Mouse (Mus musculus): ENCODE measurements around the gene Ccdc47.

Gene Ccdc47

GRCm38 (mm10) chr11:106198277-106198676 is 17.9 kb downstream of the Ccdc47 start:
- DNase-seq (ENCODE audit: low spot score), result no peak

- no peak for DNase-seq (ENCODE audit: low spot score)
Observed at GRCm38 (mm10) chr11:106195341-106195740, 20.8 kb downstream of the Ccdc47 start.

GRCm38 (mm10) chr11:106194891-106195290 is 21.3 kb downstream of the Ccdc47 start:
- no peak for DNase-seq (ENCODE audit: low spot score)

DNA sequence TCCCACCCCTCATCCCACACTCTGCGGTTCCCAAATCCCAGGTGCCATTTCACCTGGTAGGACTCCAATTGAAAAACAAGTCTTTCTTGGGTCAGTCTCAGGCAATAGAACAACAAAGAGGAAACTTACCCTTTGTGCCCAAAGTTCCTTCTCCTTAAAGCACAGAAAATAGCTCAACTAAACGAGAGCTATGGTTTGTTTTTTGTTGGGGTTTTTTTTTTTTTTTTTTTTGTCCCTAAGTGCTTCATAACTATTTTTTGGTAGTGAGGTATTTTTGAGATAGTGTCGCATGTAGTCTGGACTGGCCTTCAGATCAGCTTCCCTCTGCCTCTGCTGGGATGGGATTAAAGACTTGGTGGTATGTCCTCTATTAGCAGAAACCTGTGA is 22.0 kb downstream of the Ccdc47 start:
- no peak for DNase-seq (ENCODE audit: low spot score)

- DNase-seq (ENCODE audit: low spot score), result peak; percentile 95
Observed at GRCm38 (mm10) chr11:106193371-106194154, 22.6 kb downstream of the Ccdc47 start.

GRCm38 (mm10) chr11:106192657-106193370 is 23.3 kb downstream of the Ccdc47 start:
- DNase-seq (ENCODE audit: low spot score), result no peak

DNA sequence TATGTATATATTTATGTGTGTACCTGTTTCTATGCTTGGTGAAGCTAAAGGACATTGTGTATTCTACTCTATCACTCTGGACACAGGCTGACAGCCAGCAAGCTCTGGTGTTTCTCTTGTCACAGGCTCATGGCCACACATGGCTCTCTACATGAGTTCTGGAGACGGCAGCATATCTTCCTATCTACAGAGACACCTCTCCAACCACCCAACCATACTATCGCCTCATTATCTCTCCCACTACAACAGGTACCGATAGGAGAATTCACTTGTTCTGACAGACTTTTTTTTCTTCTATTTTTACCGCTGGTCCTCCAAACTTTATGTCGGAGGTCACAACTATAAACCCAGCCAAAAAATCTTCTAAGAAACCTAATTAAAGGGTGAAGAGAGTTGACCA is 23.9 kb downstream of the Ccdc47 start:
- DNase-seq (ENCODE audit: low spot score), result no peak

DNA sequence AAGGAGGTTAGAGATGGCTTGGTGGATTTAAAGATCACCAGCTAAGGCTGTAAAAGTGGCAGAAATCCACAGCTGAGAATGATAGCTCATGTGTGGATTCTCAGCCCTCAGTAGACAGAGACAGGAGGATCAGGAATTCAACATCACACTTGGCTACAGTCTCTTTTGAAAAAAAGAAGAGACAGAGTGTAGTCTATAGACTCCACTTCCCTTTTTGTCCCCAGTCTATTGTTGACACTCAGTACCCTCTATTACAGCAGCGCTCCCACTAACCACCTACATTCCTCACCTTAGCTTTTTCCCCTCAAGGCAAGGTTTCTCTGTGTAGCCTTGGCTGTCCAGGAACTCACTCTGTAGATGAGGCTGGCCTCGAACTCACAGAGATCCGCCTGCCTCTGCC is 24.4 kb downstream of the Ccdc47 start:
- DNase-seq (ENCODE audit: low spot score), result no peak

DNA sequence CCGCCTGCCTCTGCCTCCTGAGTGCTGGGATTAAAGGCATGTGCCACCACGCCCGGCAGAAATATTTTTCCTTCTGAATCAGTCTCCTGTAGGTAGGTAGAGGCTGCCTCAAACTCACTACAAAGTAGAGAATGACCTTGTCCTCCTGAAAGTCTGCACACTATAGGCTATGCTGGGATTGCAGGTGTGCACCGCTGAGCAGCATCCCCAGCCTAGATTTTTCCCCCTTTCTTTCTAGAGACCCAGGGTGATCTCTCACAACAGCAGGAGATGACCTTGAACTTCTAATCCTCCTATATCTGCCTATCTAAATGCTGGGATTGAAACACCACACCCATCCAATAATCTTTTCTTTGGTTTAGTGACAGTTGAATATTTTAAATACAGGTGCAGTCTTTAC is 28.8 kb downstream of the Ccdc47 start:
- DNase-seq (ENCODE audit: low spot score), result no peak

DNA sequence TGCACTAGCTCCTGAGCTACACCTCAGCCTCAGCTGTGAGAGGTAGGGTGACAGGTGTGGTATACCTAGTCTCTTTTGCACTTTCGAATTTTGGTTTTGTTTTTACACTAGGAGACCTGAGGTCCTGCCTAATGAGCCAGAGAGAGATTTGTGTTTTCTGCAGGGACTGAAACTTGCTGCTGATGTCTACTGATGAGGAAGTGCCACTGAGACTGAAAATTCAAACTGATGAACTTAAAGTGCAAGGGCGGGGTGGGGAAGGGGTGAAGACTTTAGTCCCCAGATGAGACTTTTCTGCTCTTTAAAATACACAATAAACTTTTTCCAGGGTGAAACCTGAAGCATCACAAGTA is 35.7 kb downstream of the Ccdc47 start:
- no peak for DNase-seq (ENCODE audit: low spot score)

- DNase-seq (ENCODE audit: low spot score), result no peak
Observed at GRCm38 (mm10) chr11:106179711-106180448, 36.3 kb downstream of the Ccdc47 start.

GRCm38 (mm10) chr11:106178036-106178782 is 37.9 kb downstream of the Ccdc47 start:
- no peak for DNase-seq (ENCODE audit: low spot score)

GRCm38 (mm10) chr11:106176372-106176771 is 39.8 kb downstream of the Ccdc47 start:
- DNase-seq (ENCODE audit: low spot score), result no peak

- no peak for DNase-seq (ENCODE audit: low spot score)
Observed at GRCm38 (mm10) chr11:106175081-106175480, 41.1 kb downstream of the Ccdc47 start.

GRCm38 (mm10) chr11:106174372-106174771 is 41.8 kb downstream of the Ccdc47 start:
- DNase-seq (ENCODE audit: low spot score), result no peak

DNA sequence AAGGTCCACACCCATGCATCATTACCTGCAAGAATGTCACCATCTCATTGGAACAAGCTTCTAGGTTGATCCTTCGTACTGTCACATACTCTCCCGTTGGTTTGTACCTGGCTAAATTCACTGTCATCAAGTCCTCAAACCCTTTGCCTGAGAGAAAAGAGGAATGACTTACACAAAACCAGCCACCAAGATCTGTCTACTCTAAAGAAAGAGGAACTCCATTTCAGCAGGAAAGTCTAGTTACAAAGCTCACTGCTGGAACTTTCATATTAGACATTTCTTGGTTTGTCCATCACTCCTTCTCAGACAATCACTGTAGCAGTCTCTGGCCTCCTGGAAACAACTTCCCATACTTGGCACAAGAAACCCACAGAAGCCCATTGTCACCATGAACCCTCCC is 42.9 kb downstream of the Ccdc47 start:
- no peak for DNase-seq (ENCODE audit: low spot score)

DNA sequence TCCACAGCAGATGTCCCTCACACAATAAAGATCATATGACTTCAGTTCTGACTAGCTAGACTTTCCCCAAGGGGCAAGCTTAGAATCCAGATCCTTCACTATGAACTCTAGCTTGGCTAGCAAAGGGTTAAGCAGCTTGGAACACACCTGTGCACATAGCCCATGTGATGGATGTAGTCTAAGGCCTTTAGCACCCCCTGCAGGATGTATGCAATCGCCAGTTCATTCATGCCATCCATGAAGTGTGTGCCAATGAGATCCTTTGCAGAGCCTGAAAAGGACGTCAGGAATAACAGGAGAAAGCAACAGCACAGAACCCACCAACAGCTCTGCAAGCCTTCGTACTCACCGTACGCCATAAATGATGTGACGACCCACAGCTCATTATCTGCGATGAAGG is 45.3 kb downstream of the Ccdc47 start:
- DNase-seq (ENCODE audit: low spot score), result no peak

DNA sequence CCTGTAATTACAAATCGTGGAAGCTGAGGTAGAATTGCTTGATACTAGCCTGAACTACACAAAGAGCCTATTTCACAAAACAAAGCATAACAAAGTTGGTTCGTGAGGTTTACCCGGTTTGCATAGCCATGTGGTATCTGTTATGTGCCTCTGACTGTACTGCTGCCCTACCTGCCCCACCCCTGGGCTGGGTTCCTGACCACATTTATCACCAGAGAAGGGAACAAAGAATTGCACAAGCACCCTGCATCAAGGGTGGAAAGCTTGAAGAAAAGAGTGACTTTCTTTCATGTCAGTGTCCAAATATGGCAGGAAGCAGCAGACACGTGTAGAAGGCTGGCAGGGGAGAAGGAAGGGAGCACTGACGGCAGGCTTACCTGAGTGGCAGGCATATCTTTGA is 48.7 kb downstream of the Ccdc47 start:
- DNase-seq (ENCODE audit: low spot score), result no peak

GRCm38 (mm10) chr11:106164601-106165180 is 51.5 kb downstream of the Ccdc47 start:
- no peak for DNase-seq (ENCODE audit: low spot score)

GRCm38 (mm10) chr11:106163546-106163945 is 52.6 kb downstream of the Ccdc47 start:
- no peak for DNase-seq (ENCODE audit: low spot score)

DNA sequence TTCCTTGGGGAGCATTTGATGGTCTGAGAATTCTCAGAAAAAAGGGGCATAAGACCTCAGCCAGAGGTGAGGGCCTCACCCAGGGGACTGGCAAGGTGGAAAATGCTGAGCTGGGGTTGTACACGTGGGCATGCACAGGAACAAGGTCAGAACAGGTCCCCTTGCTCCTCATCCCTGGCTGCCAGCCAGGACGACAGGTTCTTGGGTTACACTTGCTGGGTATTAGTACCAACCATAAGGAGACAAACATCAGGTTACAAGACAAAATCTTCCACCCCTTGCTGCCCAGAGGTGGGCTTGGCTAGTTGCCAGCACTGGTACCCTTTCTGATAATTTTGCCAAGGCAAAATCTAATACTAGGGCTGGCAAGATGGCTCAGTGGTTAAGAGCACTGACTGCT is 53.9 kb downstream of the Ccdc47 start:
- DNase-seq (ENCODE audit: low spot score), result no peak
